Mouse (Mus musculus): ENCODE measurements around the gene Dnajc6. TPM values are rescaled to one million over a fixed set of nuclear protein-coding genes. Genes with fewer than 3 reads are reported as not detected.
A peak's percentile ranks its signal among the peaks of the same experiment; 100 is the strongest.

Dnajc6 gene
- polyA plus RNA-seq, 1 experiment from 2014 or later, result 0.51 TPM

DNA sequence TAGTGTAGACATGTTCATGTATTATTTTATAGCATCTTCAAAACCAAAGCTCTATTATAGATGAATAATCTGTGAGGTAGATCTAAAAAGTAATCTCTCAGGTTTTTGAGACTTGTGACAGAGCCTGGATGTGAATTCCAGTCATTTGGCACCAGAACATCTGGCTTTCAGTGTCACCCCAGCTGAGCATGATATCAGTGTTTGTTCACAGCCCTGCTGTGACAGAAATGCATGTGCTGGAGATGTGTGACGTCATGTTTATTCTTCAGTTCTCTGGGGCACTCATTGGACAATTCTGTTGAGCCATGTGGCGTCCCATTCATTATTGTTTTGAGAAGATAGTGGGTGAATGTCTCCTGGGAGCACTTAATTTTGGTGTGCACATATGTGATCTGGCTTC, 139.1 kb downstream of the Dnajc6 start:
- Histone ChIP-seq H3K36me3 (no peaks in the 10 kb centered on the region), H3K27ac (no peak overlapping the region), H3K27me3 (ENCODE audit: low read depth, poor library complexity, severe bottlenecking) (no peaks in the 10 kb centered on the region), H3K4me3 (no peak overlapping the region), H3K4me1 (0 out of 2 replicates have a peak, but pooled peaks cover 2% of the 10 kb centered on the region), H3K9me3 (replicated peaks) (no peaks in the 10 kb centered on the region)
- 89% methylated on average over 2 of the region's 2 CpGs for WGBS
- no peak for DNase-seq (ENCODE audit: low spot score)

DNA sequence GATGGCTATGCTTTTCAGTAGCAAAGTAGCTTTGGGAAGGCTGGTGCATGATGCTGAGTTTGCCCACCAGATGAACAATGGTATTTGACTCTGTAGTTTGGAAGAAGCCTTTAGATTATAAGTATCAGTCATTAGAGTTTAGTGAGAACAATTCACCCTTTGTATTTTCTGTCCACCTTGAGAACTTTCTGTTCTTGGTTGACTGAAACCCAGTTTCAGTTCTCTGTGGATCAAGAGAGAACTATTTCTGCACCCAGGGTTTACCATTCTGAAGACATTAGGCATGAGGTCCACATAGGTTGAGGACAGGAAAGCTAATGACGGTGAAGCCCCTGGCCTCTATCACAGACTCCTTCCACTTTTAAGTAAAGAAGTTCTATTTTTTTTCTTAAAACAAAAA, 141.0 kb downstream of the Dnajc6 start:
- DNase-seq (ENCODE audit: low spot score), result no peak
- Histone ChIP-seq H3K4me3 (no peak overlapping the region), H3K36me3 (no peaks in the 10 kb centered on the region), H3K4me1 (0 out of 2 replicates have a peak, but pooled peaks cover 2% of the 10 kb centered on the region), H3K27me3 (ENCODE audit: low read depth, poor library complexity, severe bottlenecking) (no peaks in the 10 kb centered on the region), H3K9me3 (replicated peaks) (no peaks in the 10 kb centered on the region), H3K27ac (no peak overlapping the region)
- WGBS, result 98% methylated on average over 1 of the region's 1 CpGs

DNA sequence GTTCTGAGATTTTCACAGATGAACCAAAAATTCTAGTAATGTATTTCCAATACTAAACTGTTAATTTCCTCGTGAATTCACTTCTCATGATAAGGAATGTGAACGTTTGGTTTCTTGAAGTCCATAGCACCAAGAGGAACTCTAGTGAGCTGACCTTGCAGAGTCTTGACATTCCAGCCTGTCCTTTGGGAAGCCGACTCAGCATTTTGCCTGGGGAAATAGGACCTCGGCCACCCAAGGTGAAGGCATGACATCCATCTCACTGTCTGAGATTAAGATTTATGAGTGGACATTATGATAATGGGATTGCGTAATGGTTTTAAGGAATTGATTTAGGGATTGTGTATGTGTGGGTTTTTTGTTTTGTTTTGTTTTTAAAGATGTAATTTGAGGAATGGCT, 144.2 kb downstream of the Dnajc6 start:
- Histone ChIP-seq H3K27me3 (ENCODE audit: low read depth, poor library complexity, severe bottlenecking) (no peaks in the 10 kb centered on the region), H3K27ac (no peak overlapping the region), H3K4me1 (0 out of 2 replicates have a peak, but pooled peaks cover 2% of the 10 kb centered on the region), H3K36me3 (no peaks in the 10 kb centered on the region), H3K9me3 (replicated peaks) (no peaks in the 10 kb centered on the region), H3K4me3 (no peak overlapping the region)
- no peak for DNase-seq (ENCODE audit: low spot score)
- 80% methylated on average over 5 of the region's 5 CpGs for WGBS

DNA sequence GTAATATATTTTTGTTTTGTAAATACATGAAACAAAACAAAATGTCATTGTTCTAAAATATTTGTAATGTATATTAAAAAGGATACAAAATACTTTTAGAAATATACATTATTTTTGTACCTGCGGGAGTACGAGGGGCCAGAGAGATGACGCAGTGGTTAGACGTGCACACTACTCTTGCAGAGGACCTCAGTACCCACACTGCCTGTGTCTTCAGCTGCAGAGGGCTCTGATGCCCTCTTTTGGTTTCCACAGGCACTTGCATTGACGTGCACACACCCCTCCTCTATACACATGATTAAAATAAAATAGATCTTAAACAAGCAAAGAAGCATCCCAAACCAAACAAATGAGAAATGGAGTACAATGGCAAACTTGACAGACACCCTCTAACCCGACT, 146.3 kb downstream of the Dnajc6 start:
- H3K27ac ChIP-seq, result no peak overlapping the region
- H3K4me3 ChIP-seq, result no peak overlapping the region
- H3K4me1 ChIP-seq, result peaks cover 6% of the 10 kb centered on the region; the same call in 1 of the 2 replicates
- DNase-seq (ENCODE audit: low spot score), result no peak
- H3K9me3 ChIP-seq (replicated peaks), result no peaks in the 10 kb centered on the region
- H3K36me3 ChIP-seq, result no peaks in the 10 kb centered on the region
- H3K27me3 ChIP-seq (ENCODE audit: low read depth, poor library complexity, severe bottlenecking), result no peaks in the 10 kb centered on the region
- WGBS, result 87% methylated on average over 6 of the region's 6 CpGs

DNA sequence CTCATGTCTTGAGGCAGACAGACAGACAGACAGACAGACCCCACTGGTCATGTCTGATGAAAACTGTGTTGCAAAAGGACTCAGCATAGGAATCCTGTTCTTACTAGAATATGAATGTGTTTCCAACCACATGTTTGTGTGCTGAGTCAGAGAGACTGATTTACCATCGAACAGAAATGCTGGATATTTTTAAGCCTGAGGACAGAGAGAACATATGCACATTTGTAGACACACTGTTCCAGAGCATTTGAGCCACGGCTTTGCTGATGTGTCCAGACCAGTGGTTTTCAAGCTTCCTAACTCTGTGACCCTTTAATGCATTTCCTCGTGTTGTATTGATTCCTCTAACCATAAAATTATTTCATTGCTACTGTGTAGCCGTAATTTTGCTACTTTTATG, 146.8 kb downstream of the Dnajc6 start:
- no peak for DNase-seq (ENCODE audit: low spot score)
- no peak overlapping the region for H3K27ac ChIP-seq
- H3K36me3 ChIP-seq, result no peaks in the 10 kb centered on the region
- H3K4me1 ChIP-seq, result peaks cover 6% of the 10 kb centered on the region
- WGBS, result 86% methylated on average over 4 of the region's 4 CpGs
- no peaks in the 10 kb centered on the region for H3K9me3 ChIP-seq (replicated peaks)
- no peak overlapping the region for H3K4me3 ChIP-seq
- no peaks in the 10 kb centered on the region for H3K27me3 ChIP-seq (ENCODE audit: low read depth, poor library complexity, severe bottlenecking)

DNA sequence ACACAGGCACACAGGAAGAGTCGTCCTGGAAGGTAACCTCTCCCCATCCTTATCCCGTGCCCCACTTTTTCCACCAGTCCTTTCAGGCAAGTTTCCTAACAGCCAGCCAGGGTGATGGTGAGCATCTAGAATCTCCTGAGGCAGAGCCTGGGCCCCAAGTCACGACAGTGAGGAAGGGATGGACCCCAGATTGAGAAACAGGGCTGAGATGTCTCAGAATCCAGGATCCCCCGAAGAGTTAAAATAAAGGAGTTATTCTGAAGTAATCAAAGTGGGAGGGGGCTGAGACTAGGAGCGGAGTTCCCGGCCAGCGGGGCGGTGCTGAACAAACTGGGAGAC, 150.4 kb downstream of the Dnajc6 start:
- peaks cover 16% of the 10 kb centered on the region for H3K4me1 ChIP-seq
- H3K27ac ChIP-seq, result peak overlapping the region; percentile 96
- peak overlapping the region; percentile 72 for H3K4me3 ChIP-seq
- H3K36me3 ChIP-seq, result no peaks in the 10 kb centered on the region
- DNase-seq (ENCODE audit: low spot score), result no peak
- WGBS, result under 1% methylated on average over 8 of the region's 8 CpGs
- H3K27me3 ChIP-seq (ENCODE audit: low read depth, poor library complexity, severe bottlenecking), result no peaks in the 10 kb centered on the region
- H3K9me3 ChIP-seq (replicated peaks), result no peaks in the 10 kb centered on the region

DNA sequence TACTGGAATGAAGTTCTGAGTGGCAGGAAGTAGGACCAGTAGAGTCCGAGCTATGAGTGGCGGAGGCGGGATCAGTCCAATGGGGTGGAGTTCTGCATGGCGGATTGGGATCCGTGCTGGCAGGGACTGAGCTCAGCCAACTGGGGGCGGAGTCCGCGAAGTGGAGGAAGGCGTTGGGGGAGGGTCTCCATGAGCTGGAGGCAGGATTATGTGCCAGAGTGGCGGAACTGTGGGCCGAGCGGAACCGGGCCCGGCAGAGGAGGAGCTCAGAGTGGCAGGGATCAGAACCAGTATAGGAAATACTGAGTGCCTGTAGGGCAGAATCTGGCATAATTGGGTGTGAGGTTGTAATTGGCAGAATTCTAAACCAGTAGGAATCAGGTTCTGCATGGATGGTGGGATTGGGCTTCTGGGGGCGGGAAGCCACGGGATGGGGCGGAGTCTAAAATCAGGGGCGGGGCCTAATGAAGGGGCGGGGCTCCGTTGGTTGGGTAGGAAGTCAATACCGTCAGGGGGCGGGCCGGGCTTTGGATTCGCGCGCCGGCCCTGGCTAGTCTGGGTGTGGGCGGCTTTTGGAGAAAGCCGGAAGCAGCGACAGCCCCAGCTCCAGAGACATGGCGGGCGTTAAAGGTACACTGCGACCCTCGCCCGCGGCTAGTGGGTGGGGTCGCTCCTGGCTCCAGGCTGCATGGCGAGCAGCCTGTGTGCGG, 150.9 kb downstream of the Dnajc6 start, which contains the start of gene Leprot:
Gene Leprot (plus strand): TSS at position 523 of the 710 bp plus-strand sequence.
- H3K36me3 ChIP-seq, result no peaks in the 10 kb centered on the region
- peak; percentile 98 for DNase-seq (ENCODE audit: low spot score)
- whole genome bisulfite sequencing, result 1% methylated on average over 38 of the region's 39 CpGs
- peaks cover 16% of the 10 kb centered on the region for H3K4me1 ChIP-seq
- peak within 1 kb of the TSS; percentile 72 for H3K4me3 ChIP-seq
- H3K27ac ChIP-seq, result peak within 1 kb of the TSS; percentile 96
- H3K9me3 ChIP-seq (replicated peaks), result no peaks in the 10 kb centered on the region
- no peaks in the 10 kb centered on the region for H3K27me3 ChIP-seq (ENCODE audit: low read depth, poor library complexity, severe bottlenecking)

DNA sequence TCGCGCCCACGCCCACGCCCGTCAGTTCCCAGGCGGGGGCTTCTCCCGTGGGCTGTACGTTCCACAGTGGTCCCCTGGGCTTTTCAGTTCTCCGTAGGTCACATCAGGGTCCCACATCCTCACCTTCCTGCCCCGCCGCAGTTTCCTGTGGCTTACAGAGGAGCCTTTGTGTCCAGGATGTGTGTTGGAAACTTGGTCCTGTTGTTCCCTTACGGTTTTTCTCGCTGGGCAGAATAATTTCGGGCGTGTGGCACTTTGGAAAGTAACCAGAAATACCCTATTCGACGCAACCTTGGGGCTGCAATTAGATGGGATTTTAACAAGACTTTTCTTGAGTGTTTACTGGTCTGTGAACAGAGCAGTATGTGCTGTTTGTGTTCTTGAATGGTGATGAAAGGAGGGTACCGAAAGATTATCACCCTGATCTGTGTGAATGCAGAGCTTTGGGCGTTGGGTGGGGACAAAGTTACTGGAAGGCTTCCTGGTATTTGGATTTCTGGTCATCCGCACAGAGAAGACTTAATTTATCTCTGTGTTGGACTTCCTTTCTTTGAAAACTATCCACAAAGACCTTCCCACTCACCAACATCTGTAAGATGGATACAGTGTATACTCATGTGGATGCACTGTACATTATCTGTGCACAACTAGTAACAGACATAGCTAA, 151.7 kb downstream of the Dnajc6 start:
- H3K4me1 ChIP-seq, result peaks cover 24% of the 10 kb centered on the region
- no peaks in the 10 kb centered on the region for H3K9me3 ChIP-seq (replicated peaks)
- H3K27me3 ChIP-seq (ENCODE audit: low read depth, poor library complexity, severe bottlenecking), result no peaks in the 10 kb centered on the region
- H3K36me3 ChIP-seq, result no peaks in the 10 kb centered on the region
- 1% methylated on average over 20 of the region's 20 CpGs for WGBS
- no peak for DNase-seq (ENCODE audit: low spot score)
- peak overlapping the region; percentile 72 for H3K4me3 ChIP-seq
- peak overlapping the region; percentile 96 for H3K27ac ChIP-seq

DNA sequence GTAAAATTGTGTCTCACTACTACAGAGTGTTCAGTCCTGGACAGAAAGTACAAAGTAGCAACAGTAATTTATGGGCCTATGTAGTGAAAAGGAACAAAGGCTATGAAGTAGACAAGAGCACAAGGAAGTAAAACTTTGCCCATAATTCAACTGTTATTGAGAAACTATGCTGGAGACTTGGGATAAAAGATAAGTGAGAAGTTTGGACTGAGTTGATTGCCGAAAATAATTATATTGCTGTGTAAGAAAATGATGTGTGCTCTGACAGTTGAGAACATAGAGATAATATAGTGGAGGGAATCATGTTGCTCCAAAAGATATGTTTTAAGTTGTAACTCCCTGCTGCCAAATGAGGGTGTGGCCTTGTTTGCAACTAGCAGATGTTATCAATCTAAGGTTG, 152.3 kb downstream of the Dnajc6 start:
- no peaks in the 10 kb centered on the region for H3K9me3 ChIP-seq (replicated peaks)
- no peaks in the 10 kb centered on the region for H3K27me3 ChIP-seq (ENCODE audit: low read depth, poor library complexity, severe bottlenecking)
- WGBS, result 89% methylated on average over 1 of the region's 1 CpGs
- peak overlapping the region; percentile 96 for H3K27ac ChIP-seq
- no peaks in the 10 kb centered on the region for H3K36me3 ChIP-seq
- H3K4me3 ChIP-seq, result peak overlapping the region; percentile 72
- no peak for DNase-seq (ENCODE audit: low spot score)
- H3K4me1 ChIP-seq, result peaks cover 30% of the 10 kb centered on the region

DNA sequence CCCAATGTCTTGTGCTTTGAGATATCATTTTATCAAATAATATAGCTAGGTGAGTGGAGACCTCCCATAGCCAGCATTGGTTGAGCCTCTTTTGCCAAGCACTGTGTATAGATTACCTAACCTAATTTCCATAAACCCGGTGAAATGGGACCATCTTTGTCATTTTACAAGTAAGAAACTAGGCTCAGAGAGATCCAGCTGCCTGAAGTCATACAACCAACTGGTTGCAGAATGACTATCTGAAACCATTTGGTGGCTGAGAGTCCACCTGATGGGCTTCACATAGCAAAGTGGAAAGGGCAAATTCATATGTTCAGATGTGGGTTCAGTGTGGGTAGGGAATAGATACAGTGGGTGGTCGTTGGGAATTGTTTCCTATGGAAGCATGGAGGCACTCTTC, 154.5 kb downstream of the Dnajc6 start:
- 96% methylated on average over 2 of the region's 2 CpGs for WGBS
- Histone ChIP-seq H3K9me3 (replicated peaks) (no peaks in the 10 kb centered on the region), H3K27me3 (ENCODE audit: low read depth, poor library complexity, severe bottlenecking) (no peaks in the 10 kb centered on the region), H3K36me3 (peaks cover 5% of the 10 kb centered on the region; the same call in 1 of the 2 replicates), H3K4me3 (no peak overlapping the region), H3K27ac (no peak overlapping the region), H3K4me1 (peaks cover 42% of the 10 kb centered on the region)
- no peak for DNase-seq (ENCODE audit: low spot score)

DNA sequence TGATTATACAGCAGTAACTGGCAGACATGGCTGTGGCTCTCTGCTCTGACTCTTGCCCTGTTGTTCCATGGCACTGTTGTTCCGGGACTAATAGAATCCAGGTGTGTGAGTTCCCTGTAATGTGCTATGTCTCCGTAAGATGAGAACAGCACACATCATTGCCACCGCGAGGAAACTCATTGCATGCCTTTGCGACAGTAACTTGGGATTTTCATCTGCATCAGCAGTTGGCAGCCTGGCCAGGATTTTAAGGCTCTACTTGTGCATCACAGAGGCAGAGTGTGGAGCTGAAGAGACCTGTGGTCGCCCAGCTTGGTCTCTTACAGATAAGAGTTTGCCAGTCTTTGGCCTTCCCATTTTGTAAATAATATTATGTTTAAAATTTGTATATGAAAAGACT, 157.8 kb downstream of the Dnajc6 start:
- peak; percentile 46 for DNase-seq (ENCODE audit: low spot score)
- Histone ChIP-seq H3K9me3 (replicated peaks) (no peaks in the 10 kb centered on the region), H3K4me1 (peaks cover 27% of the 10 kb centered on the region), H3K4me3 (no peak overlapping the region), H3K27me3 (ENCODE audit: low read depth, poor library complexity, severe bottlenecking) (no peaks in the 10 kb centered on the region), H3K27ac (peak overlapping the region; percentile 47; the same call in 1 of the 2 replicates), H3K36me3 (peaks cover 31% of the 10 kb centered on the region)
- WGBS, result 33% methylated on average over 6 of the region's 6 CpGs

DNA sequence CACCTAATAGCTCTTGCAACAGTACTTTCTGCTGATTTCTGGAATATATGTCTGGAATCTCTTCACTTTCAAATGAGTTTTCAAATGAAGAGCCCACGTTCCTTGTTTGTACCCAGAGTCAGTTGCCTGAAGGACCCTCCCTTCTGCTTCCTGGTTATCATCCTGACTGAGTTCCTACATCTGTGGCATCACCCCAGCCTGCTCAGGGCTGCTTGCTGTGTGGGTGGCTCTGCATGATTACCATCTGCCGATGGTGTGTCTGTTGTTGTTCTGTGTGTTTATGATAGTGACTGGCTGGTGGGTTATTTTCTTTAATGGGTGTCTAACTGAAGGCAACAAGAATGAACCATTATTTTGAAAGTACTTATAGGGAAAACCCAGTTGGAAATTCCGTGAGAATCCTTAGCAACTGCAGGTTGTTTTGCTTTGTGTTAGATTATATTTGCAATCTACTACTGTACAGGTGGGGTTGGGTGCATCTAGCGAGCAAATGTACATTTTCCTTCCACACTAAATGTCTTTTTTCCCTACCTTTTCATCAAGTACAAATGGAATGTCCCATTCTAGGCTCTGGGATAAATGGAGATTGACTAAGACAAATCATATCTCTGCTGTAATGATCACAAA, 158.5 kb downstream of the Dnajc6 start:
- WGBS, result 81% methylated on average over 4 of the region's 4 CpGs
- DNase-seq (ENCODE audit: low spot score), result no peak
- no peaks in the 10 kb centered on the region for H3K27me3 ChIP-seq (ENCODE audit: low read depth, poor library complexity, severe bottlenecking)
- no peaks in the 10 kb centered on the region for H3K9me3 ChIP-seq (replicated peaks)
- H3K36me3 ChIP-seq, result peaks cover 37% of the 10 kb centered on the region
- H3K4me1 ChIP-seq, result peaks cover 26% of the 10 kb centered on the region
- H3K4me3 ChIP-seq, result no peak overlapping the region
- peak overlapping the region; percentile 47; the same call in 1 of the 2 replicates for H3K27ac ChIP-seq

DNA sequence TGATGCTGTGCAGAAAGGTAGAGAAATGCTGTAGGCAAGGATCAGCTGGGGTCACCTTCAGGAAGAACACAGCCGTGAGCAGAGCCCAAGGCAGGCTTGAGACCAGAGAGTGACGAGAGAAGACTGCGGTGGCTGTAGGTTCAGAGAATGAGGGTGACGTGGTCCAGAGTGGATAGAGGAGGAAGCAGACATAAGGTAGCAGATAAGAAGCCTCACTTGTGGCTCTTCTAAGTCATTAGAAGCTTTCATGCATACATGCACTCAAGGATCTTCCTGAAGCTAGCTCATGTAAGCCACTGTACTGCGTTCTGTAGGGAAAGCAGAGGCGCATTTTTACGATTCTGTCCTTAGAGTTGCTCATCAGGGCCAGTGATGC, 159.0 kb downstream of the Dnajc6 start:
- WGBS, result 88% methylated on average over 7 of the region's 7 CpGs
- H3K9me3 ChIP-seq (replicated peaks), result no peaks in the 10 kb centered on the region
- H3K27ac ChIP-seq, result no peak overlapping the region
- H3K36me3 ChIP-seq, result peaks cover 42% of the 10 kb centered on the region
- peaks cover 26% of the 10 kb centered on the region for H3K4me1 ChIP-seq
- H3K4me3 ChIP-seq, result no peak overlapping the region
- no peaks in the 10 kb centered on the region for H3K27me3 ChIP-seq (ENCODE audit: low read depth, poor library complexity, severe bottlenecking)
- peak; percentile 7 for DNase-seq (ENCODE audit: low spot score)

Data from limb, embryonic 10.5 days (tissue).